Comparison of ENCODE assay signal across 31 mouse cellular contexts in the genomic region with DNA sequence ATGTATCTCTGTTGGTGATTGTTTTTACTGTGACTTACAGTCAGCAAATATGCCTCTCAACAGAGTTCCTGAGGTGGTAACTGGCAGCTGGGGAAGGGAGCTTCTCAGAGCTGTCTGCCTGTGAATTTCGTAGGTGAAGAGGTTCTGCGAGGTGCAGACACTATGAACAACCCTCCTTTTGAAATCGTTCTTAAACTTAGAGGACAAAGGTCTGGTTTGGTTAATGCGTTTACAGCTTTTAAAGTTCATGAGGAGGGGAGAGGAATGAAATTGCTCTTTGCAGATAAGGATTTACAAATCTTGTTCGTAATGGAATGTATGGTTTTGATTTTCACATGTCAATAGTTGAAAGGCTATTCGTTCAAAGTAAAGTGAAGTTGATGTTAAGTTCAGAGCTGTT. TPM values are rescaled to one million over a fixed set of nuclear protein-coding genes. Genes with fewer than 3 reads are reported as not detected.
A peak's percentile ranks its signal among the peaks of the same experiment; 100 is the strongest.
DNase-seq lines count a peak whose midpoint lies in the region; ATAC-seq and TF ChIP-seq lines count a peak whose summit lies in the region.
"Had no signal": no experiment of that assay in that cellular context is flagged by ENCODE, and none has a peak within 500 bp of the region (broad histone marks: within the 10 kb centered on the region; RNA-seq: fewer than 3 reads in every experiment).

No protein-coding gene starts in this region.

- no peaks in the 10 kb centered on the region for H3K9me3 ChIP-seq in intestine, embryonic 14.5 days (ENCODE audit: control insufficient read depth, low read length)
- no peaks in the 10 kb centered on the region for H3K9me3 ChIP-seq in intestine, embryonic 16.5 days (ENCODE audit: control insufficient read depth, low read length)
- H3K9me3 ChIP-seq: embryonic facial prominence, embryonic 13.5 days; embryonic facial prominence, embryonic 15.5 days; forebrain, embryonic 10.5 days; forebrain, embryonic 12.5 days; G1E had no signal

- no peaks in the 10 kb centered on the region for H3K27me3 ChIP-seq in intestine, embryonic 14.5 days (replicated peaks; ENCODE audit: control insufficient read depth, insufficient read depth, low read length)
- H3K27me3 ChIP-seq in intestine, embryonic 16.5 days (replicated peaks; ENCODE audit: control insufficient read depth, insufficient read depth, low read length), result no peaks in the 10 kb centered on the region
- no peaks in the 10 kb centered on the region for H3K27me3 ChIP-seq in small intestine, adult 2 months (ENCODE audit: control insufficient read depth, insufficient read depth, low read length)
- H3K27me3 ChIP-seq: CH12.LX; embryonic facial prominence, embryonic 13.5 days; embryonic facial prominence, embryonic 15.5 days; forebrain, embryonic 12.5 days had no signal

- no peak overlapping the region for H3K27ac ChIP-seq in intestine, embryonic 14.5 days (ENCODE audit: low read depth)
- peak overlapping the region; percentile 90 for H3K27ac ChIP-seq in intestine, embryonic 16.5 days (ENCODE audit: low read length)
- peak overlapping the region; percentile 100 for H3K27ac ChIP-seq in small intestine, adult 2 months (ENCODE audit: insufficient read depth, low read depth, low read length)
- H3K27ac ChIP-seq in gastrocnemius, adult 2 months, result no peak overlapping the region
- H3K27ac ChIP-seq: embryonic facial prominence, embryonic 13.5 days; embryonic facial prominence, embryonic 15.5 days; forebrain, embryonic 10.5 days; forebrain, embryonic 12.5 days had no signal

- no peak overlapping the region for H3K4me3 ChIP-seq in intestine, embryonic 14.5 days (ENCODE audit: low read depth, low read length)
- H3K4me3 ChIP-seq in intestine, embryonic 16.5 days (ENCODE audit: low read length), result peak overlapping the region; percentile 42
- peak overlapping the region; percentile 44 for H3K4me3 ChIP-seq in small intestine, adult 2 months (ENCODE audit: low read depth, low read length)
- H3K4me3 ChIP-seq in gastrocnemius, adult 2 months, result no peak overlapping the region
- H3K4me3 ChIP-seq: embryonic facial prominence, embryonic 13.5 days; embryonic facial prominence, embryonic 15.5 days; erythroblast, embryonic 14.5 days; forebrain, embryonic 10.5 days; forebrain, embryonic 12.5 days had no signal

- H3K4me2 ChIP-seq in intestine, embryonic 14.5 days (ENCODE audit: low read length), result 0 out of 2 replicates have a peak overlapping the region, but pooled peaks have one; percentile 11
- H3K4me2 ChIP-seq in intestine, embryonic 16.5 days (ENCODE audit: low read depth, low read length), result peak overlapping the region; percentile 31
- H3K4me2 ChIP-seq: embryonic facial prominence, embryonic 13.5 days; embryonic facial prominence, embryonic 15.5 days; forebrain, embryonic 12.5 days had no signal

- WGBS in intestine, embryonic 14.5 days, result 61% methylated on average over 6 of the region's 6 CpGs
- WGBS in intestine, embryonic 16.5 days, result 54% methylated on average over 6 of the region's 6 CpGs
- WGBS in small intestine, adult 2 months, result 25% methylated on average over 6 of the region's 6 CpGs

- DNase-seq in intestine, embryonic 14.5 days (ENCODE audit: low spot score), result no peak
- no peak for DNase-seq in adrenal gland, adult (ENCODE audit: inconsistent age in 2 of 2, low spot score in 1 of 2)
- no peak for DNase-seq in cerebellum, adult 9-11 months
- no peak for DNase-seq in gastrocnemius, adult 2 months
- DNase-seq: adrenal gland, adult 8-10 months; adrenal gland, postnatal 14 days; adrenal gland, postnatal 36 days; B cell, adult 2 months; cerebellum, adult 11-12 months; cerebellum, adult 2 months; cerebellum, adult 9-10 months; cerebellum, postnatal 14 days; cerebellum, postnatal 36 days; embryo, embryonic 11 days had no signal

- intact Hi-C loops in gastrocnemius, adult 2 months (cut with DNase I), result no loop called here

- no peak overlapping the region for H3K9ac ChIP-seq in intestine, embryonic 14.5 days (ENCODE audit: low read length)
- peak overlapping the region; percentile 58; the same call in 1 of the 2 replicates for H3K9ac ChIP-seq in intestine, embryonic 16.5 days (ENCODE audit: low read depth, low read length)
- H3K9ac ChIP-seq: embryonic facial prominence, embryonic 13.5 days; embryonic facial prominence, embryonic 15.5 days; forebrain, embryonic 12.5 days had no signal

- no peak for TF ChIP-seq CTCF in small intestine, adult 2 months (IDR thresholded peaks at IDR 0.05; ENCODE audit: extremely low read depth, insufficient read length, insufficient replicate concordance, low read depth, low read length)
- TF ChIP-seq CTCF in gastrocnemius, adult 2 months (IDR thresholded peaks at IDR 0.05), result no peak

- no peak; the same call in 1 of the 2 replicates for ATAC-seq in intestine, embryonic 14.5 days (replicated peaks; ENCODE audit: low FRiP score, low TSS enrichment, low read depth)
- peak; percentile 88 for ATAC-seq in intestine, embryonic 16.5 days
- ATAC-seq: activated CD4-positive, CD25-positive, alpha-beta regulatory T cell, adult 4 months; CD4-positive, CD25-positive, alpha-beta regulatory T cell, adult 4 months; forebrain, embryonic 14.5 days; forebrain, embryonic 16.5 days; Patski had no signal

- peak; percentile 17; the same call in 1 of the 2 replicates for TF ChIP-seq POLR2A in small intestine, adult 2 months (IDR thresholded peaks at IDR 0.05; ENCODE audit: low read depth, low read length)

- H3K36me3 ChIP-seq in intestine, embryonic 14.5 days (ENCODE audit: control insufficient read depth, insufficient read depth, low read length), result no peaks in the 10 kb centered on the region
- H3K36me3 ChIP-seq in intestine, embryonic 16.5 days (ENCODE audit: control insufficient read depth, insufficient read depth, low read length), result no peaks in the 10 kb centered on the region
- peaks cover 9% of the 10 kb centered on the region; the same call in 1 of the 2 replicates for H3K36me3 ChIP-seq in small intestine, adult 2 months (ENCODE audit: control insufficient read depth, insufficient read depth, low read length)
- H3K36me3 ChIP-seq: embryonic facial prominence, embryonic 13.5 days; embryonic facial prominence, embryonic 15.5 days; forebrain, embryonic 10.5 days; forebrain, embryonic 12.5 days; G1E had no signal

- no peaks in the 10 kb centered on the region for H3K4me1 ChIP-seq in intestine, embryonic 14.5 days (replicated peaks; ENCODE audit: control insufficient read depth, insufficient read depth, low read length)
- H3K4me1 ChIP-seq in intestine, embryonic 16.5 days (ENCODE audit: control insufficient read depth, insufficient read depth, low read length), result no peaks in the 10 kb centered on the region
- H3K4me1 ChIP-seq in small intestine, adult 2 months (ENCODE audit: control insufficient read depth, insufficient read depth, insufficient read length, low read length), result peaks cover 2% of the 10 kb centered on the region; the same call in 1 of the 2 replicates
- H3K4me1 ChIP-seq: embryonic facial prominence, embryonic 13.5 days; embryonic facial prominence, embryonic 15.5 days; forebrain, embryonic 10.5 days; forebrain, embryonic 12.5 days had no signal

RNA-seq across cellular contexts. Expression of gene Tubal3, which starts 7.6 kb away (rescaled TPM):
- 6.7 and 9.2 TPM in 2 replicates for polyA plus RNA-seq in intestine, embryonic 14.5 days (2014; fragmentation: Nextera tagmentation; extraction: Ambion mirVana)
- 54.2 and 64.9 TPM in 2 replicates for polyA plus RNA-seq in intestine, embryonic 16.5 days (2015; fragmentation: Nextera tagmentation; extraction: Ambion mirVana)
- 18.3 and 52.6 TPM in 2 replicates for polyA plus RNA-seq in small intestine, adult 2 months (2012; rRNA removed)
- not detected for total RNA-seq in gastrocnemius, adult 2 months (2021)
- total RNA-seq: adrenal gland, adult 18-20 months; adrenal gland, adult 8-10 months; adrenal gland, postnatal 14 days; adrenal gland, postnatal 36 days; common myeloid progenitor, adult 5-6 weeks had no signal
- polyA plus RNA-seq: cerebellum, adult 2 months; embryonic facial prominence, embryonic 11.5 days; embryonic facial prominence, embryonic 13.5 days; embryonic facial prominence, embryonic 15.5 days; erythroblast, embryonic 14.5 days; forebrain, embryonic 10.5 days; forebrain, embryonic 12.5 days; forebrain, embryonic 14.5 days; G1E; Patski had no signal

RNA-seq across cellular contexts. Expression of gene Net1, which starts 7.6 kb away (rescaled TPM):
- 83.5 and 86.4 TPM in 2 replicates for polyA plus RNA-seq in intestine, embryonic 14.5 days (2014; fragmentation: Nextera tagmentation; extraction: Ambion mirVana)
- 146 and 148 TPM in 2 replicates for polyA plus RNA-seq in intestine, embryonic 16.5 days (2015; fragmentation: Nextera tagmentation; extraction: Ambion mirVana)
- polyA plus RNA-seq in small intestine, adult 2 months (2012; rRNA removed), result 16.8 and 64.6 TPM in 2 replicates
- total RNA-seq in gastrocnemius, adult 2 months (2021), result 10 to 100 TPM; 41.2 to 54.4 TPM

RNA-seq across cellular contexts. Expression of gene Ucn3, which starts 19.5 kb away (rescaled TPM):
- polyA plus RNA-seq in intestine, embryonic 14.5 days (2014; fragmentation: Nextera tagmentation; extraction: Ambion mirVana), result 0.12 TPM in 1 of 2 replicates, not detected in the other
- 0.66 and 0.81 TPM in 2 replicates for polyA plus RNA-seq in intestine, embryonic 16.5 days (2015; fragmentation: Nextera tagmentation; extraction: Ambion mirVana)
- 1.2 and 1.3 TPM in 2 replicates for polyA plus RNA-seq in small intestine, adult 2 months (2012; rRNA removed)
- total RNA-seq in gastrocnemius, adult 2 months (2021), result not detected
- total RNA-seq: adrenal gland, adult 18-20 months; adrenal gland, adult 8-10 months; adrenal gland, postnatal 14 days; adrenal gland, postnatal 36 days; CH12.LX; common myeloid progenitor, adult 5-6 weeks had no signal
- polyA plus RNA-seq: activated CD4-positive, CD25-positive, alpha-beta regulatory T cell, adult 4 months; CD4-positive, CD25-positive, alpha-beta regulatory T cell, adult 4 months; cerebellum, adult 2 months; embryonic facial prominence, embryonic 11.5 days; embryonic facial prominence, embryonic 13.5 days; embryonic facial prominence, embryonic 15.5 days; erythroblast, embryonic 14.5 days; forebrain, embryonic 10.5 days; forebrain, embryonic 12.5 days; forebrain, embryonic 14.5 days; G1E; Patski had no signal

Comparison
In these comparisons a context has a peak if more than half of its experiments do, and no peak if none do; other contexts are left out.
1. H3K27ac ChIP-seq: peak in intestine, embryonic 16.5 days (single experiment) and small intestine, adult 2 months (single experiment); none in intestine, embryonic 14.5 days (single experiment) and gastrocnemius, adult 2 months (single experiment).
2. H3K4me3 ChIP-seq: peak in intestine, embryonic 16.5 days (single experiment) and small intestine, adult 2 months (single experiment); none in intestine, embryonic 14.5 days (single experiment) and gastrocnemius, adult 2 months (single experiment).